Mouse (Mus musculus) G1E (cell line): ENCODE data around the gene Wt1.

Experiments used
- CTCF ChIP-seq: IDR thresholded peaks from 2 replicates; pipeline ENCODE4 v1.5.1; 2012; ENCODE audit warnings: low read depth, low read length, inconsistent platforms, mixed read lengths
- GATA1 ChIP-seq: IDR thresholded peaks from 2 replicates; pipeline ENCODE4 v1.6.1; 2012; ENCODE audit warnings: borderline replicate concordance, low read length, inconsistent platforms, mixed read lengths
- POLR2AphosphoS5 ChIP-seq: IDR thresholded peaks from 2 replicates; pipeline ENCODE4 v1.6.1; 2012; ENCODE audit warnings: low read depth, low read length, inconsistent platforms; ENCODE audit not compliant: insufficient replicate concordance
- TAL1 ChIP-seq: conservative IDR thresholded peaks from 2 replicates; pipeline ENCODE4 v1.6.1; 2012; ENCODE audit warnings: low read depth, low read length, inconsistent platforms, mixed read lengths

- TF ChIP-seq CTCF (no peak), GATA1 (no peak), POLR2AphosphoS5 (no peak), TAL1 (no peak)
These were observed 8.0 kb downstream of the Wt1 start for GRCm38 (mm10) chr2:105134296-105134695.
